Mouse (Mus musculus): ENCODE measurements around the gene Arf3.

Gene Arf3

DNA sequence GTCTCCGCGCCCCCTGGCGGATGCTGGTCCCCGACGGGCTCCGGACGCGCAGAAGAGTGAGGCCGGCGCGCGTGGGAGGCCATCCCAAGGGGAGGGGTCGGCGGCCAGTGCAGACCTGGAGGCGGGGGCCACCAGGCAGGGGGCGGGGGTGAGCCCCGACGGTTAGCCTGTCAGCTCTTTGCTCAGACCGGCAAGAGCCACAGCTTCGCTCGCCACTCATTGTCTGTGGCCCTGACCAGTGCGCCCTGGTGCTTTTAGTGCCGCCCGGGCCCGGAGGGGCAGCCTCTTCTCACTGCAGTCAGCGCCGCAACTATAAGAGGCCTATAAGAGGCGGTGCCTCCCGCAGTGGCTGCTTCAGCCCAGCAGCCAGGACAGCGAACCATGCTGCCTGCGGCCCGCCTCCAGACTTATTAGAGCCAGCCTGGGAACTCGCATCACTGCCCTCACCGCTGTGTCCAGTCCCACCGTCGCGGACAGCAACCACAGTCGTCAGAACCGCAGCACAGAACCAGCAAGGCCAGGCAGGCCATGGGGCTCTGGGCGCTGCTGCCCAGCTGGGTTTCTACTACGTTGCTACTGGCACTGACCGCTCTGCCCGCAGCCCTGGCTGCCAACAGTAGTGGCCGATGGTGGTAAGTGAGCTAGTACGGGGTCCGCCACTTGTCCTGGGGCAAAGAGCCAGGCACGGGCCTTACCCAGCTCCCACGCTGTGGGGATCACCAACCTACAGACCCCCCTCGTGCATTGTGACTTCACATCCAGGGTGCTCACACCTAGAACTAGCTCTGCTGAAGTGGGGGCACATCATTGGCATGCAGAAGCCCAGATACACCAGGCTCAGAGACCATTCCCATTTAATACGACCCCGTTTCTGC is 26.9 kb upstream of the Arf3 start, which contains the start of gene Wnt1:
Wnt1 (plus strand) TSS at position 197 of the 875 bp plus-strand sequence.
- DNase-seq: peak; percentile 80

DNA sequence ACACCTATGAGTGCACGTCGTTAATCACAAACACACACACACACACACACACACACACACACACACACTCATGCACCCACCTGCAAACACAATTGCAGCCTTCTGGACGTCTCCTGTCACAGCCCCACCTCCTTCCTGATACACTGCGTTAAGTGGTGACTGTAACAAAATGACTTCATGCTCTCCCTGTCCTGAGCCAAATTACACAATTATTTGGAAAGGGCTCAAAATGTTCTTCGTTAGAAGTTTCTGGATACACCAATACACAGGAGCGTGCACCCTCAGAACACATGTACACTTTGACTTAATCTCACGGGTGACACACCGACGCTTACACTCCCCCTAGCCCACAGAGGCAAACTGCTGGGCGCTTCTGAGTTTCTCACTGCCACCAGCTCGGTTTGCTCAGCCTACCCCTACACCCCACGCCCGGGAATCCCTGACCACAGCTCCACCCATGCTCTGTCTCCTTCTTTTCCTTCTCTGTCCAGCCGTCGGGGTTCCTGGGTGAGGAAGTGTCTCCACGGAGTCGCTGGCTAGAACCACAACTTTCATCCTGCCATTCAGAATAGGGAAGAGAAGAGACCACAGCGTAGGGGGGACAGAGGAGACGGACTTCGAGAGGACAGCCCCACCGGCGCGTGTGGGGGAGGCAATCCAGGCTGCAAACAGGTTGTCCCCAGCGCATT is 26.1 kb upstream of the Arf3 start:
- no peak for DNase-seq

- peak; percentile 64 for DNase-seq
These were observed 24.9 kb upstream of the Arf3 start for GRCm38 (mm10) chr15:98787930-98788329.

- DNase-seq: peak; percentile 68
These were observed 22.7 kb upstream of the Arf3 start for GRCm38 (mm10) chr15:98785744-98786143.

- no peak for DNase-seq
These were observed 18.2 kb upstream of the Arf3 start for GRCm38 (mm10) chr15:98781166-98781565.

GRCm38 (mm10) chr15:98780573-98780972 is 17.6 kb upstream of the Arf3 start:
- DNase-seq: no peak

DNA sequence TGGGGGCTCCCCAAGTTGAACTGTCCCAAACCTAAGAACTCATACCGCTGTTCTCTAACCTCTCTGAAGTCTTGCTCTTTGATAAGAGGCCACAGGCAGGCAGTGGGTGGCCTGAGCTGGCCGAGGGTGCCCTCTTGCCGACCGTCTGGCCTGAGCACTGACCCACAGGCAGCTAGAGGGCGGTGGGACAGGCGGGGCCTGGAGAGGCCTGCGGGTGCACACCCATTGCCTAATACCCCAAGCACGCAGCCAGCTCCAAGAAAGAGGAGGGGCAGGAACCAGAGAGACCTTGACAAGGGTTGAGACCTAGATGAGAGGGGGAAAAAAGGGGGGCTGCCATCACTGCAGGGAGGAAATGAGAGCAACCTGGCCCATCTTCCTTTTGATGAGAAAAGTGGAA is 17.1 kb upstream of the Arf3 start:
- no peak for DNase-seq

DNA sequence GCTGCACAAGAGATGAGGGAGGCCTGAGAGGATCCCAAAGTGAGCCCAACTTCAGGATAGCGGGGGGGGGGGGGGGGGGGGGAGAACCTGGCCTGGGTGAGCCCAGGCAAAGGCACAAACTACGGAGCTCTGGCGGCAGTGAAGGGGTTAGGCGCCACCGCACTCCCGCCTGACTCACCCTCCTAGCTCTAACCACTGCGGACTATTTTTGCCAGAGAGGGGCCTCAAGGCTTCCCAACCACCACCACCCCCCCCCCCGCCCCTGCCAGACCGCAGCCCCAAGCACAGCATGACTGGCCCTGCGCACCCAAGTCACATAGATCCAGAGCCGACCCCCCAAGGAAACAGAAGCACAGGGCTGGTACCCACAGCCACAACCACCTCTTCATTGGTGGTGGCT is 15.8 kb upstream of the Arf3 start:
- no peak for DNase-seq

DNA sequence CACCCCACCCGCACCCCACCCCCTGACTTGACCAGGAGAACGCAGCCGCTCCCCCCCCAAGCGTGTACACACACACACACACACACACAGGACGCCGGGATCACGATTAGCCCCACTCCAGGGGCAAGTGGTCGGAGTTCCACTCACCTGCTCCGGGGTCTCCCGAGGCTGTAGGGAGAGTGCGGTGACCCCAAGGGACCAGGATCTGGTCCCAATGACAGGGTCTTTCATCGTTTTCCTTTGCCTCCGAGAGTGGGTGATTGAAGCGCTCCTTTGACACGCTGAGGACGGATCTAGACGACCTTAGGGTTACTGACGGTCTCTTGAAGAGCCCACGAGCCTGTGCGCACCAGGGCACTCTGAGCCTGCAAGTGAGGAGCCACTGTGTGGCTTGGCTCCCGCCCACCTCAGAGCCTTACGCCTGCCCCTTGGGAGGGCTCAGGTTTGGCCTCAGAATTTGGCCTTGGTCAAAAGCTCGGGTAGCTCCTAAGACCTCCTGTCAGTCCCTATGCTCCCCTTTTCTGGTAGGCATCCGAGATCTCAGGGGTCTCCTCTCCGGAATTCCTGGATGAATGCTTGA is 15.3 kb upstream of the Arf3 start:
- no peak for DNase-seq

GRCm38 (mm10) chr15:98777762-98778161 is 14.7 kb upstream of the Arf3 start, which contains the start of gene Wnt10b:
Gene Wnt10b, minus strand, starts transcription at chr15:98778150.
- peak; percentile 40 for DNase-seq

GRCm38 (mm10) chr15:98777005-98777616 is 14.1 kb upstream of the Arf3 start:
- DNase-seq: no peak

- peak; percentile 75 for DNase-seq
These were observed 13.4 kb upstream of the Arf3 start for GRCm38 (mm10) chr15:98776280-98777004.

DNA sequence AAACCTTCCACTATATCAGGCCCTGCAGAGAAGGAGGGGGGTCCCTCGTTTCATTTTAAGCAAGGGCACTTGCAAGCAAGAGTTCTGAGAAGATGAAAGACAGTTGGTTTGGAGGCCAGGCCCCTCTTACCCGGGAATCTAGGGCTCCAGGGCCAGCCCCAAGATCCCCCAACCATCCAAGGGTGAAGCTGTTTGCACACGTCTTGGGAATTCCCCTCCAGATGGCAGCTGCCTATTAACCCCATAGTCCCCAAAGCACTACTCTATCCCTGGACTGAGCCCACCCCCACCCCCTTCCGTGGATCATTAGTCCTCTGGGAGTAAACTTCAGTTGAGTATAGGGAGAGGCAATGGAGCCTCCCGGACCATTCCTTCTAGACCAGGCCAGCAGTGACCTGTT is 12.5 kb upstream of the Arf3 start:
- DNase-seq: peak; percentile 43

DNA sequence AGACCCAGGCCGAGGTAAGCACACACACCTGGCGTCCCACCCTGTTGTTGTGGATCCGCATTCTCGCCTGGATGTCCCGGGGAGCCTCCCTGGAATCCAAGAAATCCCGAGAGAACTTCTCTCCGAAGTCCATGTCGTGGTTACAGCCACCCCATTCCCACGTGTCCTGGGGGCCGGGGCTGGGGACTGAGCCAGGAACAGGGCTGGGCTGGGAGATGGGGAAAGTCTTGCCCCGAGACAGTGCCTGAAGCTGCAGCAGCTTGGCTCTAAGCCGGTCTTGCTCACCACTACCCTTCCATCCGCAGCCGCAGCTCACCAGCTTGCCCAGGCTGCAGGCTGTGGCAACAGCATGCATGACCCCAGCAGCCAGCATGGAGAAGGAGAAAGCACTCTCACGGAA is 11.1 kb upstream of the Arf3 start:
- DNase-seq: no peak

GRCm38 (mm10) chr15:98772511-98773211 is 9.6 kb upstream of the Arf3 start:
- no peak for DNase-seq

- no peak for DNase-seq
These were observed 8.9 kb upstream of the Arf3 start for GRCm38 (mm10) chr15:98771813-98772425.

GRCm38 (mm10) chr15:98768259-98768658 is 5.2 kb upstream of the Arf3 start:
- DNase-seq: no peak

DNA sequence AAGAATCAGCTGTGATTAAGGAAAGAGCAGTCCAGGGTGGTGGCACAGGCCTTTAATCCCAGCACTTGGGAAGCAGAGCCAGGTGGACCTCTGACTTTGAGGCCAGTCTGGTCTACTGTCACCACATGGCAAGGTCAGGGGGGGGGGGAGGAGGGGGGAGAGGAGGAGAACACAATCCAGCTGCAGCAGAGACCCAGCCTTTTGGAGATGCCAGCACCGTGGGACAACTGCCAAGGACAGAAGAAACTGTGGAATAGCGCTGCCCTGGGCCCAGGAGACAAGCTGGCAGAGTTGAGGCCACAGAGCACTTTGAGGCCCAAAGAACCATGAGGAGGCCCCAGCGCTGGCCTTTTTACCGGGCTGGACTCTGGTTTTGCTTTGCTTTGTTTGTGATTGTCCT is 2.9 kb upstream of the Arf3 start:
- no peak for DNase-seq

DNA sequence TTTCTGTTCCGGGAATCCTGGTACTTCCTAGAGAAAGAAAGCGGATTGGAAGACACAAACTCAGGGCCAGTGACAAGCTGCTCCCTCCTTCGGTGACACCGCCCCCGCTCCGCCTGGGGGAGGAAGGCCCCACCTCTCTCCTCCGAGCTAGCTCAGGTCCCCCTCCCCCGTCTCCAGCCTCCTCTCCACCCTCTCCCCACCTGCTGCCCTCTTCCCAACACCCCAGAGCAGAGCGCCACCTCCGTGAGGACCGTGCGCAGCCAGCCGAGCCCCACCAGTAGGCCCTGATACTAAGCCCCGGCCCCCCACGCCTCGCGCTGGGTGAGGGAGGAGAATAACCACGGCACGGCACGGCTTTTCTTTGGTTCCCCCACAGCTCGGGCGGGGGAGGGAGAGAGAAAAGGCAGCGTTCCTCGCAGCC is 803 bp downstream of the Arf3 start:
- peak; percentile 87 for DNase-seq

DNA sequence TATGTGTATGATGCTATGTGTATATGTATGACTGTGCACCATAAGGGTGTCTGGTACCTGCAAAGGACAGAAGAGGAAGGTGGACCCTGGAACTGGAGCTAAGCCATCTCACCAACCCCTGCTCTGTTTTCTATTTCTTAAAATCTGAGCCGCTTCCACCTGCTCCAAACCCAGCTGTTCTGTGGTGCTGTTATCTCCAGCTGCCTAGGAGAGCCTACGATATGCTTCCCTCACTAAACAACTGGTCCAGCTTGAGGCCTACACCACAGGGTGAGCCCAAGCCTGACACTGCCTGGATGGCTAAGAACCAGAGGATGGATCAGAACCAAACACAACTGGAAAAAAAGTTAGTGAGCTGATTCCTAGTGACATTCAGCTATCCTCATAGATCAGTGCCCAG is 8.9 kb downstream of the Arf3 start:
- DNase-seq: no peak

GRCm38 (mm10) chr15:98753021-98753423 is 10.0 kb downstream of the Arf3 start:
- DNase-seq: no peak
